Mouse (Mus musculus) lung, adult 2 months (tissue): ENCODE results near the gene Rd3.

Experiments used
- CTCF ChIP-seq: fragments of 200-500 bp; IDR thresholded peaks from 2 replicates; pipeline ENCODE4 v1.5.1; 2011; ENCODE audit warnings: mild to moderate bottlenecking, low read length, control low read depth; ENCODE audit not compliant: insufficient read depth
- POLR2A ChIP-seq: fragments of 200-500 bp; IDR thresholded peaks from 2 replicates; pipeline ENCODE4 v1.6.1; 2011; ENCODE audit warnings: low read depth, mild to moderate bottlenecking, control low read depth, low read length, borderline replicate concordance; ENCODE audit errors: extremely low read depth

DNA sequence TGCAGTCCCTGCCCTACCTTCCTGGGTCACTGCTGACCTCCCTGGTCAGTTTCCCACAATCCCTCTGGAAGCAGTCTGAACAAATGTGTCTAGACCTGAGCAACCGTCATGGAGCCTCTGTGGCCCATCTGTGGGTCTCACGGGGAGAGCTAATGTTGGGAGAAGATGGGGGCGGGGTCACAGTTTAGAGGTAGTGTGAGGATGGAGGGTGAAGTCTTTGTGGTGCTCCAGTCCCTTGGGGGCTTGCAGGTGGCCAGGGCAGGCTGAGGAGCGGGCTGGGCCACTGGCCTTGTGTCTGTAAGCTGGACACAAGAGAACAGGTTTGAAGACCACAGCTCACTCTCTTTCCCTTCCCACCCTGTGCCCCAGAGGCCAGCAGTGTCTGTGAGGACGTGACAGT lies 31.4 kb upstream of the Rd3 start:
- TF ChIP-seq CTCF (no peak), POLR2A (no peak)
